Mouse (Mus musculus) lung, postnatal 0 days (tissue): ENCODE results near the gene Rhbdd3.

Experiments
- CTCF ChIP-seq: IDR thresholded peaks from 2 replicates; pipeline ENCODE4 v1.5.1; 2016; ENCODE audit warnings: antibody characterized with exemption, mild to moderate bottlenecking
- EP300 ChIP-seq: IDR thresholded peaks from 2 replicates; pipeline ENCODE4 v1.6.1; 2016; ENCODE audit warnings: antibody characterized with exemption, mild to moderate bottlenecking, control low read depth

DNA sequence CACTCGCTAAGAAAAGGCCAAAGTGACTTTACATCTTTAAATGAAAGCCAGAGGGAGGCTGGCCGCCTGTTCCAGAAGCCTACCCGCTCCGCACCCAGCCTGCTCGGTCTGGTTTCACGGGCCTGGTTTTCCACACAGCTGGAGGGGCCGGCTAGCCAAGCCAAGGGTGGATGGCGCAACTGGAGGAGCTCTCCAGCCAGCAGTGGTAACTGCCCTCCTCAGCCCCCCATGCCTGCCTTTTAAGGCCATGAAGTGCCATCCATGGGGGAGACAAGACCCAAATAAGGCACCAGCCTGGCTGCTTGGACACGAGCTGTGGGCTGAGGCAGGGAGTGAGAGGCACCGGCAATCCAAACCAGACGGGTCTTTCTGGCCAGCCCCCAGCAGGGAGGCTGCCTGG lies 37.2 kb downstream of the Rhbdd3 start:
- TF ChIP-seq EP300 = no peak
- TF ChIP-seq CTCF = no peak
